ENCODE assay signal across 19 mouse cellular contexts in the genomic region with DNA sequence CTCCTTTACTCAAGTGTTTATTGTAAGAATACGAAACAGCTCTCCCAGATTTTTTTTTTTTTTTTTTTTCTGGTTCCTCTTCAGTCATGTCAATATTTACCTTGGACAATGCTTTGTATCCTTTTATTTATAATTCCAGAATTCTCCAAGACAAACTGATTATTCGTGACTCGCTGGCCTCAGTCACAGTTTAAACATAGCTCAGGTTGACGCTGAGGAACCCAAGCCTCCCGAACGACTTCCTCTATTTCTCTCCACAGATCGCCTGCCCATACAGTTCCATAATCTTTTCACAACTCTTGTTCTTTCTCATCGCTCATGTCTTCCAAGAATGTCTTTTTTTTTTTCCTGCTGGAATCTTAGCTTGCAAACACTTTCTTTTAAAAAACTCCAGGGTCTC.
A peak's percentile ranks its signal among the peaks of the same experiment; 100 is the strongest.
DNase-seq lines count a peak whose midpoint lies in the region; ATAC-seq and TF ChIP-seq lines count a peak whose summit lies in the region.
"Had no signal": no experiment of that assay in that cellular context is flagged by ENCODE, and none has a peak within 500 bp of the region (broad histone marks: within the 10 kb centered on the region; RNA-seq: fewer than 3 reads in every experiment).

No protein-coding gene starts in this region.

- WGBS in heart, embryonic 13.5 days: 66% methylated on average over 8 of the region's 8 CpGs
- 38% methylated on average over 8 of the region's 8 CpGs for WGBS in stomach, embryonic 14.5 days
- WGBS in stomach, postnatal 0 days: 18% methylated on average over 8 of the region's 8 CpGs

- H3K4me1 ChIP-seq in heart, embryonic 13.5 days: 0 out of 2 replicates have a peak, but pooled peaks cover 4% of the 10 kb centered on the region
- H3K4me1 ChIP-seq in stomach, embryonic 14.5 days (ENCODE audit: control insufficient read depth, insufficient read depth, low read length): no peaks in the 10 kb centered on the region; the same call in 1 of the 2 replicates
- no peaks in the 10 kb centered on the region for H3K4me1 ChIP-seq in stomach, postnatal 0 days (replicated peaks; ENCODE audit: control insufficient read depth, insufficient read depth)
- H3K4me1 ChIP-seq: limb, embryonic 15.5 days had no signal

- H3K4me3 ChIP-seq in heart, embryonic 13.5 days: no peak overlapping the region
- H3K4me3 ChIP-seq in stomach, embryonic 14.5 days (ENCODE audit: low read depth, low read length): no peak overlapping the region
- no peak overlapping the region for H3K4me3 ChIP-seq in stomach, postnatal 0 days (ENCODE audit: low read depth, low read length)
- H3K4me3 ChIP-seq: embryonic facial prominence, embryonic 12.5 days; forebrain, embryonic 15.5 days; heart, adult 2 months; limb, embryonic 15.5 days had no signal

- H3K9me3 ChIP-seq in heart, embryonic 13.5 days: peaks cover 20% of the 10 kb centered on the region
- H3K9me3 ChIP-seq in stomach, embryonic 14.5 days (ENCODE audit: control insufficient read depth, low read depth, low read length): no peaks in the 10 kb centered on the region
- H3K9me3 ChIP-seq in stomach, postnatal 0 days (ENCODE audit: control insufficient read depth, low read length): no peaks in the 10 kb centered on the region
- H3K9me3 ChIP-seq: embryonic facial prominence, embryonic 12.5 days; limb, embryonic 15.5 days had no signal

- H3K27me3 ChIP-seq in heart, embryonic 13.5 days (replicated peaks): no peaks in the 10 kb centered on the region
- no peaks in the 10 kb centered on the region for H3K27me3 ChIP-seq in stomach, embryonic 14.5 days (ENCODE audit: control insufficient read depth, insufficient read depth, low read length)
- H3K27me3 ChIP-seq in stomach, postnatal 0 days (ENCODE audit: control insufficient read depth, insufficient read depth, low read length): no peaks in the 10 kb centered on the region
- H3K27me3 ChIP-seq: embryonic facial prominence, embryonic 12.5 days; forebrain, embryonic 15.5 days; limb, embryonic 15.5 days had no signal

- H3K27ac ChIP-seq in heart, embryonic 13.5 days (replicated peaks): peak overlapping the region; percentile 28; the same call in 1 of the 2 replicates
- no peak overlapping the region for H3K27ac ChIP-seq in stomach, embryonic 14.5 days (ENCODE audit: low read length)
- H3K27ac ChIP-seq in stomach, postnatal 0 days (replicated peaks): no peak overlapping the region
- H3K27ac ChIP-seq: embryonic facial prominence, embryonic 12.5 days; forebrain, embryonic 15.5 days; heart, adult 2 months; limb, embryonic 15.5 days had no signal

- intact Hi-C loops in heart, postnatal 25 days (cut with DNase I): no loop called here

- TF ChIP-seq CTCF in stomach, postnatal 0 days (IDR thresholded peaks at IDR 0.05; ENCODE audit: low read depth): no peak

- H3K9ac ChIP-seq in heart, embryonic 13.5 days: no peak overlapping the region
- H3K9ac ChIP-seq in stomach, embryonic 14.5 days (replicated peaks; ENCODE audit: low read depth, low read length): no peak overlapping the region
- H3K9ac ChIP-seq in stomach, postnatal 0 days (ENCODE audit: low read length): no peak overlapping the region
- H3K9ac ChIP-seq: embryonic facial prominence, embryonic 12.5 days; forebrain, embryonic 15.5 days; limb, embryonic 15.5 days had no signal

- H3K36me3 ChIP-seq in heart, embryonic 13.5 days: no peaks in the 10 kb centered on the region
- no peaks in the 10 kb centered on the region for H3K36me3 ChIP-seq in stomach, embryonic 14.5 days (ENCODE audit: control insufficient read depth, insufficient read depth, low read length)
- H3K36me3 ChIP-seq in stomach, postnatal 0 days (ENCODE audit: control insufficient read depth, insufficient read depth, low read length): no peaks in the 10 kb centered on the region
- H3K36me3 ChIP-seq: embryonic facial prominence, embryonic 12.5 days; forebrain, embryonic 15.5 days; limb, embryonic 15.5 days had no signal

- H3K4me2 ChIP-seq in heart, embryonic 13.5 days: no peak overlapping the region
- H3K4me2 ChIP-seq in stomach, embryonic 14.5 days (replicated peaks; ENCODE audit: low read depth, low read length): 0 out of 2 replicates have a peak overlapping the region, but pooled peaks have one; percentile 8
- no peak overlapping the region for H3K4me2 ChIP-seq in stomach, postnatal 0 days (replicated peaks; ENCODE audit: low read depth)
- H3K4me2 ChIP-seq: embryonic facial prominence, embryonic 12.5 days; forebrain, embryonic 15.5 days; limb, embryonic 15.5 days; midbrain, embryonic 11.5 days had no signal

- ATAC-seq in heart, embryonic 13.5 days (ENCODE audit: extremely low read depth, insufficient number of reproducible peaks, low FRiP score, low TSS enrichment): no peak
- ATAC-seq in stomach, embryonic 14.5 days (ENCODE audit: insufficient number of reproducible peaks, insufficient read depth, low FRiP score, low read depth): no peak
- no peak for ATAC-seq in stomach, postnatal 0 days (ENCODE audit: low FRiP score, low TSS enrichment)

- DNase-seq in heart, postnatal 25 days (ENCODE audit: low spot score): no peak
- DNase-seq in stomach, postnatal 0 days (ENCODE audit: low spot score): no peak
- peak; percentile 23 for DNase-seq in lung, postnatal 14 days
- no peak for DNase-seq in B cell, adult 2 months
- DNase-seq in cerebellum, adult 11-12 months: no peak
- no peak for DNase-seq in right cerebral cortex, adult 2 months (ENCODE audit: low spot score in 2 of 2)
- DNase-seq: adrenal gland, postnatal 36 days; cerebellum, adult 8-10 months; gastrocnemius, postnatal 14 days; heart, adult 2 months; kidney, adult 11 months; kidney, postnatal 10 days; thymus, adult 2 months had no signal

- no peak for TF ChIP-seq EP300 in stomach, postnatal 0 days (optimal IDR thresholded peaks at IDR 0.05)
